Mouse (Mus musculus): ENCODE results near the gene Mocs1. TPM values are rescaled to one million over a fixed set of nuclear protein-coding genes. Genes with fewer than 3 reads are reported as not detected.
"Not testable (repeated sequence)": the region's sequence is repeated elsewhere in the genome, so short reads cannot be mapped to it uniquely, and the experiment has no call there.

The Mocs1 gene
- total RNA-seq, 2 experiments from 2014 or later = 16.5 to 16.9 TPM

GRCm38 (mm10) chr17:49431176-49431575, 3.0 kb downstream of the Mocs1 start:
- no peak for DNase-seq (ENCODE audit: low spot score)

GRCm38 (mm10) chr17:49432071-49432711, 4.0 kb downstream of the Mocs1 start:
- peak; percentile 67 for DNase-seq (ENCODE audit: low spot score)

- no peak for DNase-seq (ENCODE audit: low spot score)
Observed at GRCm38 (mm10) chr17:49433071-49433470, 4.9 kb downstream of the Mocs1 start.

GRCm38 (mm10) chr17:49434236-49434635, 6.1 kb downstream of the Mocs1 start:
- no peak for DNase-seq (ENCODE audit: low spot score)

GRCm38 (mm10) chr17:49435081-49435480, 6.9 kb downstream of the Mocs1 start:
- DNase-seq (ENCODE audit: low spot score) = no peak

GRCm38 (mm10) chr17:49436631-49437030, 8.5 kb downstream of the Mocs1 start:
- DNase-seq (ENCODE audit: low spot score) = no peak

- not testable (repeated sequence) for DNase-seq (ENCODE audit: low spot score)
Observed at GRCm38 (mm10) chr17:49437306-49437705, 9.1 kb downstream of the Mocs1 start.

GRCm38 (mm10) chr17:49438822-49439574, 10.8 kb downstream of the Mocs1 start:
- no peak for DNase-seq (ENCODE audit: low spot score)

GRCm38 (mm10) chr17:49439706-49440105, 11.5 kb downstream of the Mocs1 start:
- no peak for DNase-seq (ENCODE audit: low spot score)

- DNase-seq (ENCODE audit: low spot score) = peak; percentile 56
Observed at GRCm38 (mm10) chr17:49440331-49441130, 12.4 kb downstream of the Mocs1 start.

GRCm38 (mm10) chr17:49442841-49443240, 14.7 kb downstream of the Mocs1 start:
- not testable (repeated sequence) for DNase-seq (ENCODE audit: low spot score)

- no peak for DNase-seq (ENCODE audit: low spot score)
Observed at GRCm38 (mm10) chr17:49448570-49449229, 20.5 kb downstream of the Mocs1 start.

GRCm38 (mm10) chr17:49449230-49449608, 21.1 kb downstream of the Mocs1 start:
- no peak for DNase-seq (ENCODE audit: low spot score)

GRCm38 (mm10) chr17:49450922-49451321, 22.8 kb downstream of the Mocs1 start:
- no peak for DNase-seq (ENCODE audit: low spot score)

GRCm38 (mm10) chr17:49456334-49456733, 28.2 kb downstream of the Mocs1 start:
- DNase-seq (ENCODE audit: low spot score) = no peak

- no peak for DNase-seq (ENCODE audit: low spot score)
Observed at GRCm38 (mm10) chr17:49457833-49458232, 29.7 kb downstream of the Mocs1 start.

- no peak for DNase-seq (ENCODE audit: low spot score)
Observed at GRCm38 (mm10) chr17:49458386-49458785, 30.2 kb downstream of the Mocs1 start.

- no peak for DNase-seq (ENCODE audit: low spot score)
Observed at GRCm38 (mm10) chr17:49464884-49465283, 36.7 kb downstream of the Mocs1 start.

- peak; percentile 83 for DNase-seq (ENCODE audit: low spot score)
Observed at GRCm38 (mm10) chr17:49468223-49468622, 40.1 kb downstream of the Mocs1 start.

- DNase-seq (ENCODE audit: low spot score) = no peak
Observed at GRCm38 (mm10) chr17:49472626-49473025, 44.5 kb downstream of the Mocs1 start.

GRCm38 (mm10) chr17:49474051-49474450, 45.9 kb downstream of the Mocs1 start:
- DNase-seq (ENCODE audit: low spot score) = no peak

- no peak for DNase-seq (ENCODE audit: low spot score)
Observed at GRCm38 (mm10) chr17:49475174-49475573, 47.0 kb downstream of the Mocs1 start.

Data from gastrocnemius, adult 18-20 months (tissue).